Mouse (Mus musculus): ENCODE measurements around the gene Aldoart2.
"Not testable (repeated sequence)": the region's sequence is repeated elsewhere in the genome, so short reads cannot be mapped to it uniquely, and the experiment has no call there.

Gene Aldoart2

DNA sequence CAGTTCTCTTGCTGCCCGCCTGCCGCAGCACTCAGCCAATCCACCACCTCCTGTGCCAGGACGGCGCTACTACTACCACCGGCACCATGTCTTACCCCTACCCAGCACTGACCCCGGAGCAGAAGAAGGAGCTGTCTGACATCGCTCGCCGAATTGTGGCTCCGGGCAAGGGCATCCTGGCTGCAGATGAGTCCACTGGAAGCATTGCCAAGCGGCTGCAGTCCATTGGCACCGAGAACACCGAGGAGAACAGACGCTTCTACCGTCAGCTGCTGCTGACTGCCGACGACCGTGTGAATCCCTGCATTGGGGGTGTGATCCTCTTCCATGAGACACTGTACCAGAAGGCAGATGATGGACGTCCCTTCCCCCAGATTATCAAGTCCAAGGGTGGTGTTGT, at the start of gene Aldoart2:
TSS of gene Aldoart2 (plus strand) at position 34 of the 400 bp plus-strand sequence.
- DNase-seq: no peak

DNA sequence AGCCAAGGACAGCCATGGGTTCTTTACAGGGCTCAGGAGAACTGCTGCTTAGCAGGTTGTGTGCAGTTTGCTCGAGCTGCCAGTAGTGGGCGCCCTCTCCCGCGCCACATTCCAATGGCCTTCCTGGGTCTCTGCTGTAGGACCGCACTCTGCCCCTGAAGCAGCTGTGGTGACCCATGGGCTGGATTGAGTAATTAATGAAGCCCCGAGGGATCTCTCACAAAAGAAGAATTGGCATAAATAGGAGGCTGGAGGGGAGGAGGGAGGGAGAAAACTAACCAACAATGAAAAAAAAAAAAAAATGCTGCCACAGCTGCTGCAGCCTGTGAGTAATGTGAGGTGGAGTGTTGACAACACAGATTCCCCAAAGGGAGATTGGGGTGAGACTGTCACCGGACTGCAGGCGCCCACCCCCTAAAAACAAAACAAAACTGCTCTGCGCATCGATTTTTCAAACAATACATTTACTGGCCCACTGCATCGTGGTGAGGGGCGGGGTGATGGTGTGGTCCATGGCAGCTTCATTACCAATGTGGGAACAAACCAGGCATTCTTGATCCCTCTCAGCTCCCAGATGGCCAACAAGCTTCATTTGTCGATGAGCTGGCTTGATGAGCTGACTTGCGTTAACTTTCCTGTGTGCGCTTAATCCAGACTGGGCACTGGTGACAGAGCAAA, 46.8 kb upstream of the Aldoart2 start:
- peak in 1 of 2 experiments; percentile 54 for DNase-seq

DNA sequence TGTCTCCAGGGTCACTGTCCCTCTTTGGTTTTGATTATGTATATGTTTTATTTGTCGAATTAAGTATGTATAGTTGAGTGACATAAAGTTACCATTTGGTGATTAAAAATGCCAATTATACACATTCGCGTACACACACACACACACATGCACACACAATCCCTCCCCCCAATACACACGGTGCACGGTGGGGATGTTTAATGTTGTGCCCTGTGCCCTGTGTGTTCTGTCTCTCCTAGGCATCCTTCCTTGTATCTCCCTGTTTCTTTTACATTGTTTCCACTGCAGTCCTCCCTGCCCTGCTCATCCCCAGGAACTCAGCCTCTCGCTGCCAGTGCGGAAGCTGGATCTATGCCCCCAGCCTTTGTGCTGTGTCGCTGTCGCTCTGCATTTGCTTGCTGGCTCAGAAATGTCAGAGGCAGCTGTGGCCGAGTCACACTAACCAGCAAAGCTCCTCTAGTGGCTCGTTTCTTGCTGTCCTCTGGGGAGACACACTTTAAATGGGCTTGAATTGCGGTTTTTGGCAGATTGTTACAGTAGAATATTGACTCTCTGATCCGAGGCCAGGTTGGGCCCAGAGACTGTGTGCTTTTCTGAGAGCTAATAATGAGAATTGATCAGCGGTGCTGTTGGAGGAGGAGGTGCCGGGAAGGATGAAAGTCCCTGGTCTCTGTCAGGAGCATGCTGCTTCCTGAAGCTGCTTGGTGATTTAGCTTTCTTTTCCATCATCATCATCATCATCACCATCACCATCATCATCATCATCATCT, 37.9 kb upstream of the Aldoart2 start:
- no peak for DNase-seq

DNA sequence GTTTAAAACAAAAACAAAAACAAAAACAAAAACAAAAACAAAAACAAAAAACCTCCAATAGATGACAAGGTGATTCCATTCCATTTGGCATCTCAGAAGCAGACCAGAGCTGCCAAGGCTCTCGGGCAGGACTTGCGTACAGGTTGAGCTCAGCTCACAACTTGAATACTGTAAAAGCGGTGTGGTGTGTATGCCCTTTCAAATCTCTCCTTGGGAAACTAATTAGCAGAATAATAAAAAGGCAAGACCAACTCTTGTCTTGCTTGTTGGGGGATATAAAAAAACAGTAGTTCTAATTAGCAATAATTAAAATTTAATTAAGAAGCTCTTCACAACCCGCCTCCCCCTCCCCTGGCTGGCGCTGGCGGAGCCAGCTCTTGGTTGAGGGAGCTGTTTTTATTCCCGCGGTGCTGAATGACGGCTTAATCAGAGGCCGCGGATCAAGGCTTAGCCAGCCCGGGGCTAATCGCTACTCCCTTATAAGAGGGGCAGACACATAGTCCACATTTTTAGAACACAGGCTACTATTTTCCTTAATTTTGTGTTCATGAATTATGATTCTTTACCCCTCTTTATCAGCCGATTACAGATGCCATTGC, 28.4 kb upstream of the Aldoart2 start:
- peak in 1 of 2 experiments; percentile 19 for DNase-seq

DNA sequence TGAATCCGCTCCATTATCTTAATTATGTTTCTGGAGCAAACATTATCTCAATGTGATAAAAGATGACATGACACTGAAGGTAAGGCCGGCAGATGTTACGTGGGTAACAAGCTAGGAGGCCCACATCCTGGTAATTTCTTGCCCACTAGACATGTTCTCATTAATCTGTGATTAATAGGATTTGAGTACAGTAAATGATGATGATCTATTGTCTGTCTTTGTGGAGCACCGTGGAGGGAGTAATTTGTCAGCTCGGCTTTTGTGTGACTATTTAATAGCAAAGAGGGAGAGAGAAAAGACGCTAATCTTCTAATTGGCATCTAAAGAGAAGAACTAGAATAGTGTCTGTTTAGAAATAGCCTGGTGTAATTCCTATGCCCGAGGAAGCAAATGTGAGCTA, 27.3 kb upstream of the Aldoart2 start:
- no peak for DNase-seq

DNA sequence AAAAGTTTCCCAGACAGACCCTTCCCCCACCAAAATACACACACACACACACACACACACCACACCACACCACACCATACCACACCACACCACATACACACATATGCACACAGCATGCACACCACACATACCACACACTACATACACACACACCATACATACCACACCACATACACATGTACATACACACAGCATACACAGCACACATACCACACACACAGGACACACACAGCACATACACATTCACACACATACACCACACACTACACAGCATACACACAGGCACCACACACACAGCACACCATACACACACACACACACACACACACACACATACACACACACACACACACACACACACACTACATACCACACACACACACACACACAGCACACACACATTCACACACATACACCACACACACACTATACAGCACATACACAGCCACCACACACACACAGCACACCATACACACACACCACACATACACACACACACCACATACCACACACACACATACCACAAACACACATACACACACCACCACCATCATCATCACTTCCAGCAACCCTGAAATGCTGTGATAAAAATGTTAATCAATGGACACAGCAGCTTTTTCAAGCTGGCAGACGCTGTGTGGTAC, 26.6 kb upstream of the Aldoart2 start:
- DNase-seq: no peak

DNA sequence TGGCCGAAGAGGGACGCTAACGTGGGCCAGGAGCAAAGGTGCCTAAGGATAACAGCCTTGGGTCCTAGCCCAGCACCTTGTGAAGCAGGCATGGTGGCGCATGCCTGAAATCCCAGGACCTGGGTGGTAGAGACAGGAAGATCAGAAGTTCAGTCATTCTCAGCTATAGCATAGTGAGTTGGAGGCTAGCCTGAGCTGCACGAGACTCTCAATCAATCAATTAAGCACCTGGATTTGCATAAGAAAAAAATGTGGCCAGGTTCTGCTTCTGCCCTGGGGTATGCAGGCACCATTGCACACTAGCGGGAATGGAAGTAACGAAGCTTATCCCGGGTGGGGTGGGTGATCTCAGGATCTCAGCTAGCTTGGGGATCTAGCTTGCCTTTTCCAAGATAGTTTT, 25.9 kb upstream of the Aldoart2 start:
- no peak for DNase-seq

DNA sequence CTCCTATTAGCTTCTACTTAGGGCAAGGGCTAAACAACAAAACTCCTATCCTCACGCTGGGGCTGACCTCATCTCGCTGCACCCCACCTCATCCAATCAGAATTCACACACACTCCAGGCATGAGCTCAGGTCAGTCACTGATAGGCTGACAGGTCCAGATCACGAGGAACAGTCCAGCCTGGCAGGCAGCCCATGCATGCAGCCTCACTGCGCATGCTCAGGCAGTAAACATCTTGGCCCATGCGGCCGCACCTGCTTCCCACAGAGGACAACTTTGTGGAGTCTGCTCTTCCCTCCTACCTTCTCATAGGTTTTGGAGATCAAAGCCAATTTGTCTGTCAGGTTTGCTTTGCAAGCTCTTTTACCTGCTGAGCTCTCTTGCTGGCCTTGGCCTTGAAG, 10.1 kb upstream of the Aldoart2 start:
- not testable (repeated sequence) for DNase-seq

DNA sequence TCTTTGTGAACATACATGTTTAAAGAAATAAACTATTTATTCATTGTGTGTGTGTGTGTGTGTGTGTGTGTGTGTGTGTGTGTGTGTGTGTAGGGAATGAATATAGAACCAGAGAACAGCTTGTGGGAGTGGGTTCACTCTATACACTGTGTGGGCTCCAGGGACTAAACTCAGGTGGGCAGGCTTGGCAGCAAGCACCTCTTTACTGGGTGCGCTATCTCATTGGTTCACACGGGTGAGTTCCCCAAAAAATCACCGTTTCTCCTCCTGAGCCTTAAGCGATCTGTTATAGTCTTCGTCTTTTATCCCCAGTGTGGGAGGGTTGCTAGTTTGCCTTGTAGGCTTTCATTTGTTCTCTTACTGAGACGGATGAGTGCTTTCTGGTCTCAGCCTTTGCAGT, 7.2 kb upstream of the Aldoart2 start:
- no peak for DNase-seq

DNA sequence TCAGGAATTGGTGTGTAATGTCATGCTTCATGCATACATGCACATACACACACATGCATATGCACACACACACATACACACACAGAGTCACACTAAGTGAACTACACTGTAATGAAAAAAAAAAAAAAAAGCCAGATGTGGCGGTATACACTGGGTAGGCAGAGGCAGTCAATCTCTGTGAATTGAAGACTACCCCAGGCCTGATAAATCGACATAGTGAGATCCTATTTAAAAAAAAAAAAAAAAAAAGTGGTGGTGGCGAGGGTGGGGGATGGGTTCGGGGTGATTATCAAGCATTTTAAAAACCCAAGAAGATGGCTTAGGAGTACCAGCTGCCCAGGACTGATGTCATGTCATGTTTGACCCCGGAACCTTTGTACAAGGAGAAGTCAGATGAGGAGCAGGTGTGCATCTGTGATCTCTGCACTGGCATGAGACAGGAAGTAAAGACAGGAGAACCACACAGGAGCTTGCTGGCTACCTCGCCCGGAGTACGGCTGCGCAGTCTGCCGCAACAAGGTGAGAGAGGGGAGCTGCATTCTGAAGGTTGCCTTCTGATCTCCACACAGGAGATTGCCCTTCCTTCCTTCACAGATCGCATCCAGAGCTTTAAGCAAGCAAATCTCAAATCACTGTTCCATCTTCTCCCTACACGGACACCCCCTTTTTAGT, 5.7 kb upstream of the Aldoart2 start:
- no peak for DNase-seq

DNA sequence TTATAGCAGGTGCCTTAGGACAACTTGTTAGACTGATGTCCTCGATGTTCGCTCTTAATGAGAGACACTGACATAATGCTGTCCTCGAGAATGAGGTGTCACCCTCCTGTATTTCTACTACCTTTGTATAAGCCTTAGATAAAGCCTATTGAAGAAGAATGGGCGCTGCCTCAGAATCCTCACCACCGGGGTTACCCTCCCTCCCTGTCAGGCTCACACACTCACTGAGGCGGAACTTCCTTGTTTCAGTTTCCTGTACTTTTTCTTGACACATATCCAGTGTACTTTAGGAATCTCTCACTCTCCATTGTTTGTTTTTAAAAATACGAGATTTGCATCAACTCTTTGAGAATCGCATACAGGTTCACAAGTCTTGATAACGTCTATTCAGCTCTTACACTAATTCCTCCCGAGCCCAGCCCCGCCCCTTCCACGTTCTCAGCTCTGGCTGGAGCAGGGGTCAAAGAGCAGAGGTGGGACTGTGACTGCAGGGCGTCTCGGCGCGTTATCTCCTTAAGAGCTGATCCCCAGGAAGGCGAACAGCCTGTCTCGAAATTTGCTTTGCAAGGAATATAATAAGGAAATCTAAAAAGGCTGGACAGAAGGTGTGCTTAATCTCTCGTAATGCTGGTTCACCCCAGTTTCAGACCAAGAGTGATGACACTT, 4.9 kb upstream of the Aldoart2 start:
- DNase-seq: peak; percentile 42 to 73

DNA sequence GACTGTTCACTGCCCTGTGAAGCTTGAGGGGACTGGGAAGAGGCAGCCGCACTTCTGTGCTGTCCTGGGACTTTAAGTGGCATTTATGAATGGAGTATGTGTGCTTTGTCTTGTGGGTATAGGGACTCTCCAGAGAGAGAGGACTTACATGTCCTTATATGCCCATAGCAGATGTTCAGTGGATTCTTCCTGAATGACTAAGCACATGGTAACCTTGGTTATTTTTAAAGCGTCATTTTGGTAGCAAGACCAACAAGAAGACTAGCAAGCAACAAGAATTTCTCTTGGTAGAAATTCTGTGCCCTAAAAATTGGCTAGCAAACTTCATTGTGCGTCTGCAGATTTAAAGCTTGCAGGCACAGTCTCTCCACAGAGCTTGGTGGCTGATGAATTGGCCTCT, 1.3 kb upstream of the Aldoart2 start:
- DNase-seq: no peak

DNA sequence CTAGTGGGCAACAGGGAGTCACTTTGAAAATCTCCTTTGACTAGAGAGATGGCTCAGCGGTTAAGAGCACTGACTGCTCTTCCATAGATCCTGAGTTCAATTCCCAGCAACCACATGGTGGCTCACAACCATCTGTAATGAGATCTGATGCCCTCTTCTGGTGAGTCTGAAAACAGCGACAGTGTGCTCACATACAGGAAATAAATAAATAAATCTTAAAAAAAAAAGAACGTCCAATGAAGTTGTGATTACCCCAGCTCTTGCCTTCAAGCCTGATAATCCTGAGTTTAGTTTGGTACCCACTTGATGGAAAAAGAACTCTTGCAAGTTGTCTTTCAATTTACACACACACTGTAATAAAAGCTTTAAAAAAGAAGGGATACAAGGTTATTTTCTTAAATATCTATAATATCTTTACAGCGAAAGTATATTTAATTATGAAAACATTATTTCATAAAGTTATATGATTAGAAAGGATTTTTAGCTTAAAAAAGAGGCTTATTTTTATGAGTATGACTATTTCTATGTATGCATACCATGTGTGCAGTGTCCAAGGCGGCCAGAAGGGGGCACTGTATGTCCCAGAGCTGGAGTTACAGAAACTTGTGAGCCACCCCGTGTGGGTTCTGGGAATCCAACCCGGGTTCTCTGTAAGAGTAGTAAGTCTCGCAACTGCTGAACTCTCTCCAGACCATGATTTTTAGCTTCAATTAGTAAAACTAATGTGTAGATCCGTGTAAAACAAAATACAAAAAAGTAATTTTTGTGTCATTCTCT, 664 bp upstream of the Aldoart2 start:
- no peak for DNase-seq

DNA sequence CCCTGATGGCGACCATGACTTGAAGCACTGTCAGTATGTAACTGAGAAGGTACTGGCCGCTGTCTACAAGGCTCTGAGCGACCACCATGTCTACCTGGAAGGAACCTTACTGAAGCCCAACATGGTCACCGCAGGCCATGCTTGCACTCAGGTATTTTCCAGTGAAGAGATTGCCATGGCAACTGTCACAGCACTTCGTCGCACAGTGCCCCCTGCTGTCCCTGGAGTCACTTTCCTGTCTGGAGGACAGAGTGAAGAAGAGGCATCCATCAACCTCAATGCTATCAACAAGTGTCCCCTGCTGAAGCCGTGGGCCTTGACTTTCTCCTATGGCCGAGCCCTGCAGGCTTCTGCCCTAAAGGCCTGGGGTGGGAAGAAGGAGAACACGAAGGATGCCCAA, 828 bp downstream of the Aldoart2 start:
- no peak for DNase-seq

DNA sequence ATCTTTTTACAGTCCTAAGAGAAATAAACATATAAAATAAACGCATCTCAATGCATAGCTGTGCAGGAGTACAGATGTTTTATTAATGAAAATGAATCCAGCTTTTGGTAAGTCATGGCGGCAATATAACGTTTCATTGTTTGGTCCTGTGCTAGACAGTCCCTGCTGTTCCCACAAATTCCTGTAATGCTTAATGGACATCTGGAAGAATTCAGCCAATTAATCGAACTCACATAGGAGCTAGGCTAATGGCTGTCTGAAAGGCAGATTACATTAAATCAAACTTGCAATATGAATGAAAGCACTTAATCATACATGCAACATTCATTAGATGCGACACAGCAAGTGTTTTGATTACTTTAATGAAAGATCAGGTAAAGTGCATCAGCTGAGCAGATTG, 1.8 kb downstream of the Aldoart2 start:
- DNase-seq: no peak

DNA sequence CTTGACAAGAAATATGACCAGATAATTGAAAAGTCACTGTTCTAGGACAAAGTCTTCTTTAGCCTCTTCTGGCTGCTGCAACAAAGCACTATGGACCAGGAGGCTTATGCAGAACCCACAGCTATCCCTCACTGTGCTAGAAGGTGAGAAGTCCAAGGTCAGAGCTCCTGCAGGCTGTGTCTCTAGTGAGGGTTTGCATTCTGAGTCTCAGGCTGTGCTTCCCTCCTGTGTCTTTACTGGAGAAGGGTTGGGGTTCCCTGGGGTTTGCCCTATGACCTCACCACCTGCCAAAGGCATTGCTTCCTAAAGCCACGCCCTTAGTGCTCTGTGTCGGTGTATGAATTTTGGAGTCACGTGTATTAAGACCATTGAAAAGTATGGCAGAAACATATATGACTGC, 3.4 kb downstream of the Aldoart2 start:
- no peak for DNase-seq

DNA sequence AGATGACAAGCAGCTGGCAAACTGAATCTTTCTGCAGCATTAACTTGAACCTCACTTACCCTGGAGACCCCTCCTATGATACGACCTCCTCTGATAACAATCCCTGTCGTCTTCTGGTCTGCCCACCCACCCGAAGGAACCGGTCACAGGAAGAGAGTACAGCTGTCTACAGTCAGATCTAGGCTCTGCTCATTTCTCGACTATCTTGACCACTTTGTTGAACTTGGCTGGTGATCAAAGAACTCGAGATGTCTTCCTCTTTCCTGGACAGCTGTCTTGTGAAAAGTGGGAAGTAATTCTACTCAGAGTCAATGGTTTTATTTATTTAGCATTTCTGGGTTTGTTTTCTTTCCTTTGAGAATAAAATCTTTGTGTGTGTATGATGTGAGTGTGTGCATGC, 4.6 kb downstream of the Aldoart2 start:
- no peak for DNase-seq

DNA sequence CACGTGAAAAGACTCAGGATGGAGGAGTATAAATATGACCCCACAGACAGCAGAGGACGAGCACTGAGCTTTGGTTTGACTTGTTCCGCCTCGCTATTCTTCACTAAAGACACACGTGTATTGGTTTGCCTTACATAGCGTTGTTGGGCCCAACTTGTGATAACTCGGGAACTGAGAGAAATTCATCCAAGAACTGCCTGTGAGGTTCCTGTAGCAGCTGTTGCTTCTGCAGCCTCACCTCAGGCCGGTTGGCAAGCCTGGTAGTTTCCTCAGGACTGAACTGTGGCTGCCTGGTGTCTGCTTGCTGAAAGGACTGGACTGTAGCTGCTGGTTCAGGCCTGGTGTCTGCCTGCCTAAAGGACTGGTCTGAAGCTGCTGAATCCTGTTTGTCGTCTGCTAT, 5.6 kb downstream of the Aldoart2 start:
- no peak for DNase-seq

DNA sequence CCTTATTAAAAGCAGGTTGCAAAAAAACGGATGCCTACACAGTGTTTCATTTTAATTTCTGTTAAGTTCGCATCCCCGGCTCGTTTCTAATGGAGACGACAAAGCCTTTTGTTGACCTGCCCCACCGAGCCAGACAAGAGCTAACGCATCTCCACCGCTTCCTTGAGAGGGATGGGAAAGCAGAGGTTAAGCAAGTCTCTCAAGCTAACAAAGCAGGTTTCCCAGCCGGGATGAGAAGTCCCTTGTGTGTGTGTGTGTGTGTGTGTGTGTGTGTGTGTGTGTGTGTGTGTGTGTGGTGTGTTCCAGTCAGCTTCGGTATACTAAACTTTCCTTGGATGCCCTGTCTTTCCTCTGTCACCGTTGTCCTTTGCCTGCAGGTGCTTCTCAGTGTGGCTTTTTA, 6.1 kb downstream of the Aldoart2 start:
- DNase-seq: no peak

DNA sequence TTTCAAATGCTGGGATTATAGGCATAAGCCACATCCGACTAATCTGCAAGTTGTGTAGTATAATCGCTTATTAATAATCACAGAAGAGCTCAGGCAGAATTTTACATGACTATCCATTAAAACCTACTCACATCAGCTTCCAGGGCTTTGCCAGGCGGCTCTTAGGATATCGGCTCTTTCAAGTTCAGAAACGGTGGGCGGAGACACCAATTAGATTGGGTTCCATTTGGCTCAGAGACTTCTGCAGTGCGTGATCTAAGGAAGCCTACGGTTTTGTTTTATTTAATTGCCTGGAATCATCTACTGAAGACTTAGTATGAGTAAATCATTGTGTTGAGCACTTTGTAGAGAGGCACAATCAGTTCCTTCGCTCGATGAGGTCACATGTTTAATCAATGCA, 6.6 kb downstream of the Aldoart2 start:
- DNase-seq: no peak

DNA sequence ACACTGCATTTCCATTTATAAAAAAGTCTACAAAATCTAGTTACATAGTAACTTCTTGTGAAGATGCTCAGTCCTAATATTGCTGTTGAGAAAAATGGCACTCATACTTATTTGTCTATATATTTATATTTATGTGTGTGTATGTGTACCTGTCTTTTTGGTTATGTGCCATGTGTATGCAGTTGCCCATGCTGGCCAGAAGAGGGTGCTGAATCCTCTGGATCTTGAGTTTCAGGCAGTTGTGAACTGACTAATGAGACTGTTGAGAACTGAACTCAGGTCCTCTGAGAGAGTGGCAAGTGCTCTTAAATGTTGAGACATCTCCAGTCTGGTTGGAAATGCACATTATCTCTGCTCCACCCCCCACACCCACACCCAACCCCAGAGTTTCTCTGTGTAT, 8.1 kb downstream of the Aldoart2 start:
- no peak for DNase-seq

DNA sequence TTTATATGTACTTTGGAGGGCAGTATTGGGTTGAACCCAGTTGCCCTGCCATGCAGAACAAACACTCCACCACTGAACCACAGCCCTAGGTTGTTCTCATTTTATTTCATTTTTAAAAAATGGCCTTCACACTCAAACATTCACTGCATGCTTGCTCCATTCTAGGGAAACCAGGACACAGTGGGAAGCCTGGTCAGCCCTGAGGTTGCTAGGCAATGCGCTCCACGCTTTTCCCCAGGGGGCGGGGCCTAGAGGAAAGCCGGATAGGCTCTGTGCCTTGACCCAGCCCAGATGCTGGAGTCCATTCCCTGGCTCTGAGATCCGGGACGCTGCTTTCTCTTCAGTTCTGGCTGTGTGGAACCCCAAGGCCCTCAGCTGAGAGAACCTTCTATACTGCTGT, 8.8 kb downstream of the Aldoart2 start:
- DNase-seq: peak in 1 of 2 experiments; percentile 13
